ENCODE assay signal across 16 mouse cellular contexts in genomic region chr1:172317431-172317830, GRCm38 (mm10). TPM values are rescaled to one million over a fixed set of nuclear protein-coding genes. Genes with fewer than 3 reads are reported as not detected.
DNase-seq lines count a peak whose midpoint lies in the region; ATAC-seq and TF ChIP-seq lines count a peak whose summit lies in the region.
"Had no signal": no experiment of that assay in that cellular context is flagged by ENCODE, and none has a peak within 500 bp of the region (broad histone marks: within the 10 kb centered on the region; RNA-seq: fewer than 3 reads in every experiment).

No protein-coding gene starts in this region.

- H3K9me3 ChIP-seq in heart, embryonic 13.5 days: no peaks in the 10 kb centered on the region
- no peaks in the 10 kb centered on the region for H3K9me3 ChIP-seq in neural tube, embryonic 12.5 days
- H3K9me3 ChIP-seq in hindbrain, embryonic 13.5 days: no peaks in the 10 kb centered on the region
- H3K9me3 ChIP-seq: limb, embryonic 13.5 days had no signal

- H3K9ac ChIP-seq in heart, embryonic 13.5 days: no peak overlapping the region
- H3K9ac ChIP-seq in neural tube, embryonic 12.5 days: no peak overlapping the region
- no peak overlapping the region; the same call in 1 of the 2 replicates for H3K9ac ChIP-seq in hindbrain, embryonic 13.5 days
- H3K9ac ChIP-seq: liver, postnatal 0 days had no signal

- peaks cover 20% of the 10 kb centered on the region for H3K36me3 ChIP-seq in heart, embryonic 13.5 days
- H3K36me3 ChIP-seq in neural tube, embryonic 12.5 days: peaks cover 38% of the 10 kb centered on the region
- H3K36me3 ChIP-seq in hindbrain, embryonic 13.5 days: peaks cover 22% of the 10 kb centered on the region; the same call in 1 of the 2 replicates

- H3K4me2 ChIP-seq in heart, embryonic 13.5 days: peak overlapping the region; percentile 30
- H3K4me2 ChIP-seq in neural tube, embryonic 12.5 days (replicated peaks): peak overlapping the region; percentile 18; the same call in 1 of the 2 replicates
- H3K4me2 ChIP-seq in hindbrain, embryonic 13.5 days: no peak overlapping the region
- H3K4me2 ChIP-seq: limb, embryonic 13.5 days had no signal

- TF ChIP-seq CTCF in cerebellum, adult 2 months (IDR thresholded peaks at IDR 0.05; ENCODE audit: borderline replicate concordance, insufficient read depth, low read depth, low read length): no peak

- H3K27ac ChIP-seq in cerebellum, adult 2 months (ENCODE audit: insufficient read depth, low read length): peak overlapping the region; percentile 44; the same call in 1 of the 2 replicates
- H3K27ac ChIP-seq in heart, embryonic 13.5 days (replicated peaks): no peak overlapping the region
- H3K27ac ChIP-seq in neural tube, embryonic 12.5 days: peak overlapping the region; percentile 20; the same call in 1 of the 2 replicates
- peak overlapping the region; percentile 74 for H3K27ac ChIP-seq in hindbrain, embryonic 13.5 days
- H3K27ac ChIP-seq: kidney, postnatal 0 days; limb, embryonic 13.5 days had no signal

- peak; percentile 38 to 60 for DNase-seq in cerebellum, adult 2 months
- DNase-seq in cerebellum, adult 8-10 months: no peak
- DNase-seq in heart, adult 18-20 months: no peak
- DNase-seq in neural tube, embryonic 10.5 days (ENCODE audit: extremely low spot score, low spot score): no peak
- no peak for DNase-seq in frontal cortex, postnatal 14 days (ENCODE audit: low spot score in 2 of 2)
- DNase-seq: adrenal gland, adult 2 months; liver, postnatal 0 days; lung, postnatal 4 days had no signal

- 46% methylated on average over 18 of the region's 18 CpGs for WGBS in cerebellum, adult 2 months
- 51% methylated on average over 18 of the region's 18 CpGs for WGBS in heart, embryonic 13.5 days
- 64% methylated on average over 18 of the region's 18 CpGs for WGBS in neural tube, embryonic 12.5 days
- 49% methylated on average over 18 of the region's 18 CpGs for WGBS in hindbrain, embryonic 13.5 days

- H3K4me3 ChIP-seq in cerebellum, adult 2 months (replicated peaks; ENCODE audit: insufficient read depth, low read depth, low read length): no peak overlapping the region
- H3K4me3 ChIP-seq in heart, embryonic 13.5 days: no peak overlapping the region
- H3K4me3 ChIP-seq in neural tube, embryonic 12.5 days: no peak overlapping the region
- no peak overlapping the region for H3K4me3 ChIP-seq in hindbrain, embryonic 13.5 days
- H3K4me3 ChIP-seq: limb, embryonic 13.5 days had no signal

- peaks cover 60% of the 10 kb centered on the region for H3K4me1 ChIP-seq in cerebellum, adult 2 months (ENCODE audit: control insufficient read depth, insufficient read depth, low read length)
- peaks cover 10% of the 10 kb centered on the region for H3K4me1 ChIP-seq in heart, embryonic 13.5 days
- H3K4me1 ChIP-seq in neural tube, embryonic 12.5 days: peaks cover 84% of the 10 kb centered on the region
- peaks cover 83% of the 10 kb centered on the region for H3K4me1 ChIP-seq in hindbrain, embryonic 13.5 days (replicated peaks)

- 0 out of 2 replicates have a peak, but pooled peaks have one; percentile 16 for TF ChIP-seq POLR2A in cerebellum, adult 2 months (IDR thresholded peaks at IDR 0.05; ENCODE audit: borderline replicate concordance, insufficient read depth, low read length)

- no peak for ATAC-seq in heart, embryonic 13.5 days (ENCODE audit: extremely low read depth, insufficient number of reproducible peaks, low FRiP score, low TSS enrichment)
- ATAC-seq in neural tube, embryonic 12.5 days (ENCODE audit: low FRiP score, low read depth): no peak
- no peak for ATAC-seq in hindbrain, embryonic 13.5 days (ENCODE audit: low FRiP score)
- ATAC-seq: liver, postnatal 0 days had no signal

- H3K27me3 ChIP-seq in cerebellum, adult 2 months (ENCODE audit: control insufficient read depth, insufficient read depth, low read length): no peaks in the 10 kb centered on the region
- peaks cover 24% of the 10 kb centered on the region for H3K27me3 ChIP-seq in heart, embryonic 13.5 days (replicated peaks)
- H3K27me3 ChIP-seq in neural tube, embryonic 12.5 days (replicated peaks): no peaks in the 10 kb centered on the region
- H3K27me3 ChIP-seq in hindbrain, embryonic 13.5 days: no peaks in the 10 kb centered on the region
- H3K27me3 ChIP-seq: limb, embryonic 13.5 days had no signal

RNA-seq across cellular contexts. Expression of gene Kcnj9, which starts 11.7 kb away (rescaled TPM):
- polyA plus RNA-seq in cerebellum, adult 2 months (2012; rRNA removed): 116 and 130 TPM in 2 replicates
- polyA plus RNA-seq in heart, embryonic 13.5 days (2015; fragmentation: Nextera tagmentation; extraction: Ambion mirVana): not detected in 2 replicates
- total RNA-seq in heart, adult 18-20 months (2021): not detected
- polyA plus RNA-seq in neural tube, embryonic 12.5 days (2016; fragmentation: Nextera tagmentation; extraction: Ambion mirVana): 1.4 and 1.6 TPM in 2 replicates
- 2.2 and 2.5 TPM in 2 replicates for polyA plus RNA-seq in hindbrain, embryonic 13.5 days (2015; fragmentation: Nextera tagmentation; extraction: Ambion mirVana)
- total RNA-seq: common myeloid progenitor, adult 5-6 weeks; monocyte, adult 5-6 weeks had no signal
- polyA plus RNA-seq: heart, embryonic 14.5 days had no signal

RNA-seq across cellular contexts. Expression of gene Atp1a2, which starts 19.6 kb away (rescaled TPM):
- 535 and 584 TPM in 2 replicates for polyA plus RNA-seq in cerebellum, adult 2 months (2012; rRNA removed)
- polyA plus RNA-seq in heart, embryonic 13.5 days (2015; fragmentation: Nextera tagmentation; extraction: Ambion mirVana): 17.0 and 20.8 TPM in 2 replicates
- total RNA-seq in heart, adult 18-20 months (2021): 100 to 1,000 TPM; 496 to 511 TPM
- 14.5 and 14.9 TPM in 2 replicates for polyA plus RNA-seq in neural tube, embryonic 12.5 days (2016; fragmentation: Nextera tagmentation; extraction: Ambion mirVana)
- polyA plus RNA-seq in hindbrain, embryonic 13.5 days (2015; fragmentation: Nextera tagmentation; extraction: Ambion mirVana): 41.5 and 42.3 TPM in 2 replicates
- total RNA-seq: common myeloid progenitor, adult 5-6 weeks; monocyte, adult 5-6 weeks had no signal

RNA-seq across cellular contexts. Expression of gene Kcnj10, which starts 23.6 kb away (rescaled TPM):
- 141 and 174 TPM in 2 replicates for polyA plus RNA-seq in cerebellum, adult 2 months (2012; rRNA removed)
- 0.04 TPM in 1 of 2 replicates, not detected in the other for polyA plus RNA-seq in heart, embryonic 13.5 days (2015; fragmentation: Nextera tagmentation; extraction: Ambion mirVana)
- under 1 TPM; 0.17 to 0.18 TPM for total RNA-seq in heart, adult 18-20 months (2021)
- 0.96 and 1.3 TPM in 2 replicates for polyA plus RNA-seq in neural tube, embryonic 12.5 days (2016; fragmentation: Nextera tagmentation; extraction: Ambion mirVana)
- 1.6 and 1.7 TPM in 2 replicates for polyA plus RNA-seq in hindbrain, embryonic 13.5 days (2015; fragmentation: Nextera tagmentation; extraction: Ambion mirVana)
- total RNA-seq: monocyte, adult 5-6 weeks had no signal
- polyA plus RNA-seq: heart, embryonic 14.5 days had no signal

RNA-seq across cellular contexts. Expression of gene Igsf8, which starts 56.0 kb away (rescaled TPM):
- polyA plus RNA-seq in cerebellum, adult 2 months (2012; rRNA removed): 254 and 269 TPM in 2 replicates
- 27.8 and 31.6 TPM in 2 replicates for polyA plus RNA-seq in heart, embryonic 13.5 days (2015; fragmentation: Nextera tagmentation; extraction: Ambion mirVana)
- 10 to 100 TPM in 1 of 2 experiments, 1 to 10 TPM in 1; 9.8 to 10.1 TPM for total RNA-seq in heart, adult 18-20 months (2021)
- polyA plus RNA-seq in neural tube, embryonic 12.5 days (2016; fragmentation: Nextera tagmentation; extraction: Ambion mirVana): 165 and 171 TPM in 2 replicates
- 104 and 112 TPM in 2 replicates for polyA plus RNA-seq in hindbrain, embryonic 13.5 days (2015; fragmentation: Nextera tagmentation; extraction: Ambion mirVana)

RNA-seq across cellular contexts. Expression of gene Pigm, which starts 58.9 kb away (rescaled TPM):
- polyA plus RNA-seq in cerebellum, adult 2 months (2012; rRNA removed): 7.5 and 7.9 TPM in 2 replicates
- polyA plus RNA-seq in heart, embryonic 13.5 days (2015; fragmentation: Nextera tagmentation; extraction: Ambion mirVana): 4.4 and 4.7 TPM in 2 replicates
- total RNA-seq in heart, adult 18-20 months (2021): 1 to 10 TPM; 3.2 to 4.2 TPM
- 8.3 and 9.4 TPM in 2 replicates for polyA plus RNA-seq in neural tube, embryonic 12.5 days (2016; fragmentation: Nextera tagmentation; extraction: Ambion mirVana)
- polyA plus RNA-seq in hindbrain, embryonic 13.5 days (2015; fragmentation: Nextera tagmentation; extraction: Ambion mirVana): 4.7 and 4.9 TPM in 2 replicates

Comparison
In these comparisons a context has a peak if more than half of its experiments do, and no peak if none do; other contexts are left out.
1. DNase-seq: peak in cerebellum, adult 2 months (2 of 2); none in cerebellum, adult 8-10 months (single experiment), heart, adult 18-20 months (0 of 2), neural tube, embryonic 10.5 days (single experiment) and frontal cortex, postnatal 14 days (0 of 2).
2. RNA of gene Kcnj9, which starts 11.7 kb away (polyA plus RNA-seq): 116 to 130 TPM in cerebellum, adult 2 months; 2.2 to 2.5 TPM in hindbrain, embryonic 13.5 days, 1.4 to 1.6 TPM in neural tube, embryonic 12.5 days and not detected in heart, embryonic 13.5 days; every median in the first group is over 10 times any median in the second.
3. RNA of gene Atp1a2, which starts 19.6 kb away (polyA plus RNA-seq): 535 to 584 TPM in cerebellum, adult 2 months; 41.5 to 42.3 TPM in hindbrain, embryonic 13.5 days, 17.0 to 20.8 TPM in heart, embryonic 13.5 days and 14.5 to 14.9 TPM in neural tube, embryonic 12.5 days; every median in the first group is over 10 times any median in the second.
4. RNA of gene Kcnj10, which starts 23.6 kb away (polyA plus RNA-seq): 141 to 174 TPM in cerebellum, adult 2 months; 1.6 to 1.7 TPM in hindbrain, embryonic 13.5 days, 0.96 to 1.3 TPM in neural tube, embryonic 12.5 days and 0.04 TPM in heart, embryonic 13.5 days; every median in the first group is over 10 times any median in the second.